Mouse (Mus musculus): ENCODE data around the gene B4galnt4.

B4galnt4 gene

GRCm38 (mm10) chr7:141041661-141042060 is 19.2 kb upstream of the B4galnt4 start:
- no peak for DNase-seq (ENCODE audit: low spot score)

DNA sequence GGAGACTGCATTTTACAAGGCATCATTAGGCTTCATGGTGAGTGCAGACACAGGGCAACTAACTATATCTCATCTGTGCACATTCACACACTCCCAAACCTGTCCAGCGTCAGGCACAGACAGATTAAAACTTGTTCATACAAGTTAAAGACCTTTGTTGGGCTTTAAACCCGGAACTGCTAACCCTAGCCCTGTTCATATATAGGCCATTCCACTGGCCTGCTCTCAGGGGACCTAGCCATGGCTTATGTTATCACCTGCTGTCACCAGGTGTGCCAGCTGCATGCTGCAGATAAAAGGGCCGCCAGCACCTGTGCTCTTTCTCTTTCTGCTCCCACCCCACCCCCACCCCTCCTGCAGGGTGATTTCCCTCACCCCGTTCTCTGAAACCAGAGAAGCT is 18.4 kb upstream of the B4galnt4 start:
- no peak for DNase-seq (ENCODE audit: low spot score)

DNA sequence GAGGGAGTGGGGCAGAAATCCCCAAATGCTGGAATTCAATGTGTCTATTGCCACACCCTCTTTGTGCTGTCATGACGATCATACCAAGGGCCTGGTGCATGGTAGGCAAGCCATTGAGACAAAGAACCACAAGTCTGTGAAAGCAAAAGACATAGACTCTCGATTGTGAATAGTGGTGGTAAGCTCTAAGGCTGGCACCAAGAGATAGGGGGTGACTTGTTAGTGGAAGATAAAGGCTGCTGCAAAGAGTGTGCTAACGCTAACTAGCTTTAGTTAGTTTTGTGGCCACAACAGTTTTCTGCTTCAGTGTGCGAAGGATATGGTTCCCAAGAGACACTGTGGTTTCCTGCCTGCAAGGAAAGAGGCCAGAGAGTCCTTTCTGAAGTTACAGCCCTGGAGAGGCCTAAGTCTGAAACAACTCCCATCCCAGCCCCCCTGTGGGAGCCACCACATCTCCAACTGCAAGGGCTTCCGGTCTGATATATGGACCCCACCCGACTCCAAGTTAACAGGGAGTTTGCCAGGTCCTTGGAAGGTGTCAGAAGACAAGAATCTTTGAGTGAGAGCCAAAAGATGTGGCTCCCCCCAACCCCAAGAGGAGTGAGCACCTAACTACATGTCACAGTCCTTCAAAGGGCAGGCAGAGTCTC is 13.8 kb upstream of the B4galnt4 start:
- DNase-seq (ENCODE audit: low spot score): peak; percentile 29

DNA sequence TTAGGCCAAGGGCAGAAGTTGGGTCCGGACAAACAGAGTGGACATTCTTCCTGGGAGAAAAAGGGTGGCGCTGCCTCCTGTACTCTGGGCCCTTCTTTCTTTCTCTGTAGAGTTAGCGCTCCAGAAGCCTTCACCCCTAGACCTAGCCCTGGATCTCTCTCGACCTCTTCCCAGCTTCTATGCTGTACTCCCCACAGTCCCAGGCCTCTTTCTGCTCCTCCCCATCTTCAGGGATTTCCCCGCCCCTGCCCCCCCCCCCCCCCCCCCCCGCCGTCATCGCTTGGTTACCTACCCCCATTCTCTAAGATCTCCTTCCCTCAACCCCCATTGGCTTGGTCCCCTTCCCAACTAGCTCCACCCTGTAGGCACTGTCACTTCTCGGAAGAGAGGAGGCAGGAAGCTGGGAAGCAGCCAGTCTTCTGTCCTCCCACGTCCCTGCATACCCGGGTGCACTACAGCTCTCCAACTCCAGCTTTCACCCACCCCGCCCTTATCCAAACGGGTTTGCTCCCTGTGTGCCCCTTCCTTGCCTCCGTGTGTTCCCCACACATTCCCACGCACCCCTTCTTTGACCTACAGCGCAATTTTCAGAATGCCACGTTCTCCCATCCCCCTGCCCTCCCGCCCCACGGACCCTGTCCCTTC is 13.2 kb upstream of the B4galnt4 start:
- no peak for DNase-seq (ENCODE audit: low spot score)

- peak; percentile 83 for DNase-seq (ENCODE audit: low spot score)
Measured at GRCm38 (mm10) chr7:141048226-141049218, 12.4 kb upstream of the B4galnt4 start.

DNA sequence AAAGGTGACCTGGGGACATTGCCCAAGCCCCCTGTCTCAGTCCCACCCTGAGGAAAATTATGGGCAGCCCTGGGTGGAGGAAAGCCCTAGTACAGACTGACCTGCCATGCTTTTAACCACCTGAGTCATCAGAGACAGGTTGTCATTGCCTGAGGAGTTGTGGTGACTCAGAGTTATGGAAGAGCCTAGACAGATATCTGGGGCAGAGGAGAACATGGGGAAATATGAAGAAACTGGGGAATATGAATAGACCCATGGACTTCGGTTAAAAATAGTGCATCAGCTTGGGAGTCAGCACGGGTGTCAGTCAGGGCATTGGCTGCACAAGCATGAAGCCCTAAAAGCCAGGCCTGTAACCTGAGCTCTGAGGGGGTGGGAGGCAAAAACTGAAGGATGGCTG is 11.6 kb upstream of the B4galnt4 start:
- no peak for DNase-seq (ENCODE audit: low spot score)

DNA sequence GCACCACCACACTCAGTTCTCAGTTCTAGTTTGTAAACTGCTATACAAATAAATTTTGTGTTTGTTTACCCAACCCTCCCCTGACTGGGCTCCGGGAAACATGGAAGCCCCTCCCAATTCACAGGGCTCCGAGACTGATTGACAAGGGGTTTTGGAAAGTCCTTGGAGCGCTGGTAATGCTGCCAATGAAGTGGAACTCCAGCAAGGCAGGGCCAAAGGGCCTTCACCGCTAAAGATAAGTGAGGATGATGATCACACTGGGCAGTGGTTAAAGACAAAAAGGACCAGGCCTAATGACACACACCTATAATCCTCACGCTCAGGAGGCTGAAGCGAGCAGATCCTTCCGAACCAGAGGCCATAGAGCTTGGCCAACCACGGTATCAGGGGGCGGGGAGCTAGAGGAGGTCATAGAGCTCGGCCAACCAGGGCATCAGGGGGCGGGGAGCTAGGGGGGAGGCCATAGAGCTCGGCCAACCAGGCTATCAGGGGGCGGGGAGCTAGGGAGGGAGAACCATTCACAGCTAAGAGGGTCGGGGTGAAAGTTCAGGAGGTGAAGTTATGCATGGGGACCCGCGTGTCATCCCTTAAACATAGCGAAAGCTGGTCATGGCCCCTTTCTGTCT is 9.7 kb upstream of the B4galnt4 start:
- DNase-seq (ENCODE audit: low spot score): no peak

- DNase-seq (ENCODE audit: low spot score): no peak
Measured at GRCm38 (mm10) chr7:141052016-141052415, 8.9 kb upstream of the B4galnt4 start.

- no peak for DNase-seq (ENCODE audit: low spot score)
Measured at GRCm38 (mm10) chr7:141052421-141052820, 8.5 kb upstream of the B4galnt4 start.

DNA sequence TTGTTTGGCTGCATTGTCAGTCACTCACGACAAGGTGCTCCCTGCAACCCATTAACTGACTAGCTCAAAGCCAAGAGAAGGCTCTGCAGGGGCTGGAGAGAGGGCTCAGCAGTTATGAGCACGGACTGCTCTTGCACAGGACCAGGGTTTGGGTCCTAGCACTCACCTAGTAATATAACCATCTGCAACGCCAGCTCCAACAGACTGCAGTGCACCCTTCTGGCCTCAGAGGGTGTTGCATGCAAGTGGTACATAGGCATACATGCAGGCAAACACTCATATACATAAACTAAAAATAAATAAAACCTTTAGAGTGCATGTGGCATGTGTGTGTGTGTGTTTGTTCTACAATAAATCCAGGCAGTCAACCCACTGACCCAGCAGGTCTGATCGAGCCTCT is 5.1 kb upstream of the B4galnt4 start:
- DNase-seq (ENCODE audit: low spot score): no peak

DNA sequence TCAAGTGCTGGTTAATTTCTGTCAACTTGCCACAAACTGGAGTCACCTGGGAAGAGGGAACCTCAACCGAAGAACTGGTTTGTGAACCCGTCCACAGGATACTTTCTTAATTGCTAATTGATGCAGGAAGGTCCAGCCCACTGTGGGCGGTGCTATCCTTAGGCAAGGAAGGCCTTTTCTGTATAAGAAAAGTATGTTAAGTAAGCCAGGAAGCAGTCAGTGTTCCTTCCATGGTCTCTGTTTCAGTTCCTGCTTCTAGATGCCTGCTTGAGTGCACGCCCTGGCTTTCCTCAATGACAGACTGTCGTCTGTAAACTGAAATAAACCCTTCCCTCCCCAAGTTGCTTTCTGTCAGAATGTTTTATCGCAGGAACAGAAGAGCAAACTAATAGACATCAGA is 3.9 kb upstream of the B4galnt4 start:
- no peak for DNase-seq (ENCODE audit: low spot score)

- no peak for DNase-seq (ENCODE audit: low spot score)
Measured at GRCm38 (mm10) chr7:141057541-141057940, 3.4 kb upstream of the B4galnt4 start.

GRCm38 (mm10) chr7:141058601-141059341 is 2.1 kb upstream of the B4galnt4 start:
- no peak for DNase-seq (ENCODE audit: low spot score)

DNA sequence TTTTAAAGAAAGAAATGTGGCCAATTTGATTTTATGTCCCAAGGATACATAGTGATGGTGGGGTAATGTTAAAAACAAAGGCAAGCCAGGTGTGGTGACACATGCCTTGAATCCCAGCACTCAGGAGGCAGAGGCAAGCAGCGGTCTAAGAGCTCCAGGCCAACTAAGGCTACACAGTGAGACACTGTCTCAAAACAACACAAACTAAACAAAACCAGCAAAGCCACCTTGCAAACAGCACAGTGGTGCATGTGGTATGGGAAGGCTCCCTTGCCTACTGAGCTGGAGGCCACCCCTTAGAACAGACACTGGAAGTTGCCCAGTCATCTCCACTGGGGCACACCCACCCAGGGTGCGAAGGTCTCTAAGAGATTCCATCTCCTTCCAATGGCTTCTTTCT is 975 bp upstream of the B4galnt4 start:
- no peak for DNase-seq (ENCODE audit: low spot score)

- no peak for DNase-seq (ENCODE audit: low spot score)
Measured at GRCm38 (mm10) chr7:141061269-141061692, 377 bp downstream of the B4galnt4 start.

DNA sequence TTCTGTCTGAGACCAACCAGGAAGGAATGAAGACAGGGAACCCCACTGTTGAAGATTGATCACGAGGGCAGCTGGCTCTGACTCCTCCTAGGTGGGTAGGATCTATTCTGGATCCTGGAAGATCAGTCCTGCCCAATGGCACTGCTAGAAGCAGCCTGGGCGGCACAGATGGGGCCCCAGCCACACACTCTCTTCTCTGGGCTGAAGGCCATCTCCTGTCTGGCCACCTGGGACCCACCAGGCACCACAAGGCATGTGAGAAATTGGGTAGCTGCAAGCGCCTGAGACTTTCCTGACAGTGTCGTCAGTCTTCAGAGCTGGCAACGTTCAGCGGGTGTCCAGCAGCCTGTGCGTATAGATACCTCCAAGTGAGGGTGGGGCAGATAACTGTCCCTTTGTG is 1.6 kb downstream of the B4galnt4 start:
- no peak for DNase-seq (ENCODE audit: low spot score)

GRCm38 (mm10) chr7:141063353-141063752 is 2.4 kb downstream of the B4galnt4 start:
- no peak for DNase-seq (ENCODE audit: low spot score)

DNA sequence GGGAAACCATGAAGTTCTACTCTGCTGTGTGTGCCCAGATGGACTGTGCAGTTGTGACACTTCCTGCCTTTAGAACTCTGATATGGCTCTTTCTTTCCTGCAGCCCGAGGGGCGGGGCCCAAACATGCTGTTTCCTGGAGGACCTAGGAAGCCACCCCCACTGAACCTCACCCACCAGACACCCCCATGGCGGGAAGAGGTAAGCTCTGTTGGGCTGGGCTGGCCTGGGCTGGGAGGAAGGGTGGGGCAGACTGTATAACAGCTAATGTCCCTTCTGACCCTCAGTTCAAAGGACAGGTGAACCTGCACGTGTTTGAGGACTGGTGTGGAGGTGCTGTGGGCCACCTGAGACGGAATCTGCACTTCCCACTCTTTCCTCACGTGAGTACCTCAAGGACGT is 3.3 kb downstream of the B4galnt4 start:
- no peak for DNase-seq (ENCODE audit: low spot score)

GRCm38 (mm10) chr7:141064576-141064975 is 3.7 kb downstream of the B4galnt4 start:
- DNase-seq (ENCODE audit: low spot score): no peak

- no peak for DNase-seq (ENCODE audit: low spot score)
Measured at GRCm38 (mm10) chr7:141068351-141068750, 7.4 kb downstream of the B4galnt4 start.

DNA sequence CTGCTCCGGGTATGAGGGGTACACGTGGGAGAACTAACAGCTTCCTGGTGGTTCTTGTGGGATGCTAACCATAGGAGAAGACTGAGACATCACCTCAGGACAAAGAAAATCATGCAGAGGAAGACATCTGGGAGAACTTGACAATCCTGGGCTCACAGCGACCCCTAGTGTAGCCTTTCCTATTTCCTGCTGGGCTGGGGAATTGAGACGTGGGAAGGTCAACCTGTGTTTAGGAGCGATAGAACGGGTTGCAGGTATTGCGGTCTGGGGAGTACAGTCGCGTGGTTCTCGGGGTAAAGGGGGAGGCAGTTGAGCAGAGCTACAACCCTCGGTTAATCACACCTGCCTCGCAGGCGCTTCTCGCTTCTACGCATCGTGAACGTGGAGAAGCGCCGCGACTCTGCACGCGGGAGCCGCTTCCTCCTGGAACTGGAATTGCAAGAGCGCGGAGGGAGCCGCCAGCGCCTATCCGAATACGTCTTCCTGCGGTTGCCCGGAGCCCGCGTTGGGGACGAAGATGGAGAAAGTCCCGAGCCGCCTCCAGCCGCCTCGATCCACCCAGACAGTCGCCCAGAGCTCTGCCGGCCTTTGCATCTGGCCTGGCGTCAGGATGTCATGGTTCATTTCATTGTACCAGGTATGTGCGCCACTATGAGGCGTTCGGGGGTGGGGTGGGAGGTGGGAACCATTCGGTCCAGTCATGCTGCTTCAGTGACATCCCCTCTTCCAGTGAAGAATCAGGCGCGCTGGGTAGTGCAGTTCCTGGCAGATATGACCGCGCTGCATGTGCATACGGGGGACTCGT is 9.4 kb downstream of the B4galnt4 start:
- peak; percentile 50 for DNase-seq (ENCODE audit: low spot score)
